Mouse (Mus musculus) heart, postnatal 0 days (tissue): ENCODE data around the gene Zfp980.
"Not testable (repeated sequence)": the region's sequence is repeated elsewhere in the genome, so short reads cannot be mapped to it uniquely, and the experiment has no call there.

ENCODE experiments used
- CTCF ChIP-seq: IDR thresholded peaks from 2 replicates; pipeline ENCODE4 v1.5.1; 2016; ENCODE audit warnings: antibody characterized with exemption, control low read depth, low read depth
- EP300 ChIP-seq: IDR thresholded peaks from 2 replicates; pipeline ENCODE4 v1.6.1; 2016; ENCODE audit warnings: antibody characterized with exemption, low read depth

GRCm38 (mm10) chr4:145744935-145745644 is 74.6 kb downstream of the Zfp980 start:
- not testable (repeated sequence) for TF ChIP-seq CTCF, EP300
